Mouse (Mus musculus) liver, adult 2 months (tissue): ENCODE measurements around the gene Olfr980.

Source experiments
- CTCF ChIP-seq: fragments of 200-500 bp; IDR thresholded peaks from 2 replicates; pipeline ENCODE4 v1.5.1; 2011; ENCODE audit warnings: low read depth, low read length, control low read depth
- POLR2A ChIP-seq: fragments of 200-500 bp; IDR thresholded peaks from 2 replicates; pipeline ENCODE4 v1.6.1; 2011; ENCODE audit warnings: low read length, control low read depth; ENCODE audit not compliant: insufficient read depth; ENCODE audit errors: extremely low read depth

GRCm38 (mm10) chr9:40050138-40050537, 40.8 kb upstream of the Olfr980 start:
- TF ChIP-seq CTCF (no peak), POLR2A (no peak)
